Mouse (Mus musculus): Measurements from ENCODE around the gene Vash2. TPM values are rescaled to one million over a fixed set of nuclear protein-coding genes. Genes with fewer than 3 reads are reported as not detected.

Vash2 gene
- 0.06 TPM for polyA plus RNA-seq (2014; fragmentation: Illumina TruSeq; extraction: RNeasy Lipid Tissue Mini Kit (QIAGEN cat#74804); ENCODE audit: insufficient read depth, low read depth, low replicate concordance)

GRCm38 (mm10) chr1:190979100-190979563 lies at the start of gene Vash2:
TSS of gene Vash2 (minus strand) at chr1:190979296.

GRCm38 (mm10) chr1:191026021-191026713 lies 47.1 kb upstream of the Vash2 start, which contains the start of gene Flvcr1:
TSS of gene Flvcr1 (minus strand) at chr1:191026158.

GRCm38 (mm10) chr1:190924812-190925211 lies 54.3 kb downstream of the Vash2 start, which contains the start of gene Angel2:
TSS of gene Angel2 (plus strand) at chr1:190925112.

GRCm38 (mm10) chr1:190911415-190912123 lies 67.5 kb downstream of the Vash2 start, which contains the start of gene Rps6kc1:
TSS of gene Rps6kc1 (minus strand) at chr1:190911770.

Other genes starting within 250 kb of the Vash2 start
- gene Rps6kc1, start 67.5 kb downstream of the Vash2 start, polyA plus RNA-seq (2014; fragmentation: Illumina TruSeq; extraction: RNeasy Lipid Tissue Mini Kit (QIAGEN cat#74804); ENCODE audit: insufficient read depth, low read depth, low replicate concordance) = 8.7 TPM
- 17.1 TPM for gene Angel2, start 54.2 kb downstream of the Vash2 start, polyA plus RNA-seq (2014; fragmentation: Illumina TruSeq; extraction: RNeasy Lipid Tissue Mini Kit (QIAGEN cat#74804); ENCODE audit: insufficient read depth, low read depth, low replicate concordance)
- 8.9 TPM for gene Flvcr1, start 46.9 kb upstream of the Vash2 start, polyA plus RNA-seq (2014; fragmentation: Illumina TruSeq; extraction: RNeasy Lipid Tissue Mini Kit (QIAGEN cat#74804); ENCODE audit: insufficient read depth, low read depth, low replicate concordance)
- not detected for gene Spata45, start 57.3 kb upstream of the Vash2 start, polyA plus RNA-seq (2014; fragmentation: Illumina TruSeq; extraction: RNeasy Lipid Tissue Mini Kit (QIAGEN cat#74804); ENCODE audit: insufficient read depth, low read depth, low replicate concordance)
- 10.0 TPM for gene Tatdn3, start 83.6 kb upstream of the Vash2 start, polyA plus RNA-seq (2014; fragmentation: Illumina TruSeq; extraction: RNeasy Lipid Tissue Mini Kit (QIAGEN cat#74804); ENCODE audit: insufficient read depth, low read depth, low replicate concordance)
- gene Nsl1, start 83.7 kb upstream of the Vash2 start, polyA plus RNA-seq (2014; fragmentation: Illumina TruSeq; extraction: RNeasy Lipid Tissue Mini Kit (QIAGEN cat#74804); ENCODE audit: insufficient read depth, low read depth, low replicate concordance) = 0.44 TPM
- gene Batf3, start 118.6 kb upstream of the Vash2 start, polyA plus RNA-seq (2014; fragmentation: Illumina TruSeq; extraction: RNeasy Lipid Tissue Mini Kit (QIAGEN cat#74804); ENCODE audit: insufficient read depth, low read depth, low replicate concordance) = 5.5 TPM
- gene Fam71a, start 185.5 kb upstream of the Vash2 start, polyA plus RNA-seq (2014; fragmentation: Illumina TruSeq; extraction: RNeasy Lipid Tissue Mini Kit (QIAGEN cat#74804); ENCODE audit: insufficient read depth, low read depth, low replicate concordance) = not detected
- 12.8 TPM for gene Atf3, start 238.7 kb upstream of the Vash2 start, polyA plus RNA-seq (2014; fragmentation: Illumina TruSeq; extraction: RNeasy Lipid Tissue Mini Kit (QIAGEN cat#74804); ENCODE audit: insufficient read depth, low read depth, low replicate concordance)

All from lung, adult 10 weeks (tissue).